Mouse (Mus musculus) heart, adult 2 months (tissue): ENCODE data around the gene Vmp1.

Source experiments
- CTCF ChIP-seq: fragments of 200-600 bp; IDR thresholded peaks from 2 replicates; pipeline ENCODE4 v1.8.1; 2022; ENCODE audit warnings: antibody characterized with exemption, mild to moderate bottlenecking, moderate library complexity
- EP300 ChIP-seq: fragments of 200-500 bp; IDR thresholded peaks from 2 replicates; pipeline ENCODE4 v1.6.1; 2011; ENCODE audit warnings: low read depth, low read length, control low read depth; ENCODE audit not compliant: insufficient read depth

DNA sequence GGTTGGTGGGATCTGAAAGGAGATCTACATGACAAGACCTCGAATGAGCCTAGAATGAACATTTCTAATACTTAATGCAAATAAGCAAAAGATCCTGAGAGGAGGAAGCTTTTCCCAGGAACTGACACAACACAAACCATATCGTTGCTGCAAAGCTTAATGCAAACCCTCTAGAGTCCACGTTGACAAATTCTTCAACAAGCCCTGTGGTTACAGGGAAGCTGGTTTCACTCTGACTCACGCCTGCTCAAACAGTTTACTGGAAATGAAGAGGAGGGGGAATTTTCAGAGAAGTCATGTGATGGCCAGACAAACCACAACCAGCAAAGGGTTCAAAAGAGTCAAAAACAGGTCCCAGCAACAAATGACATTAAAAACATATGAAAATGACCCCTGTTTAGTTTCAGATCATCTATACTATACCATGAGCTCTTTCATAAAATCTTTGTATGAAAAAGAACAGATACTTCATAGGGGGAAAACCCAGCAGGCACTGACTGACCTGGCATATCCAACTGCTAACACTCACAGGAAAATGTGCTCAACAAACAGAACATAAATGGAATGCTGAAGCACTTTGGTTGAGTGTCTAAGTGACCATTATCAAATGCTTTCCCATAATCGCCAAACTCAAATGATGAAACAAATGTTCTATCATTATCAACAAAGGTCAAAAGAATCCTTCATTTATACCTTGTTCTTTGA is 59.2 kb downstream of the Vmp1 start:
- no peak for TF ChIP-seq CTCF
- TF ChIP-seq EP300: no peak
